ENCODE assay signal across 8 mouse cellular contexts in genomic region chrX:77509776-77510175, GRCm38 (mm10). TPM values are rescaled to one million over a fixed set of nuclear protein-coding genes. Genes with fewer than 3 reads are reported as not detected.
DNase-seq lines count a peak whose midpoint lies in the region; ATAC-seq and TF ChIP-seq lines count a peak whose summit lies in the region.

No protein-coding gene starts in this region.

- H3K9ac ChIP-seq in midbrain, postnatal 0 days (replicated peaks; ENCODE audit: low read length, poor library complexity, severe bottlenecking), result peak overlapping the region; percentile 74

- H3K36me3 ChIP-seq in midbrain, postnatal 0 days (ENCODE audit: insufficient read depth, low read length), result no peaks in the 10 kb centered on the region

- peak; percentile 31; the same call in 1 of the 2 replicates for ATAC-seq in midbrain, postnatal 0 days (ENCODE audit: low FRiP score)

- no peaks in the 10 kb centered on the region for H3K9me3 ChIP-seq in midbrain, postnatal 0 days (ENCODE audit: low read length)

- TF ChIP-seq CTCF in midbrain, postnatal 0 days (IDR thresholded peaks at IDR 0.05), result no peak

- H3K27ac ChIP-seq in midbrain, postnatal 0 days (ENCODE audit: low read depth, low read length), result peak overlapping the region; percentile 89

- peak overlapping the region; percentile 63; the same call in 1 of the 2 replicates for H3K4me3 ChIP-seq in midbrain, postnatal 0 days (ENCODE audit: low read depth, low read length)

- H3K27me3 ChIP-seq in midbrain, postnatal 0 days (ENCODE audit: insufficient read depth, low read length), result no peaks in the 10 kb centered on the region

- H3K4me2 ChIP-seq in midbrain, postnatal 0 days (ENCODE audit: low read depth, low read length, poor library complexity, severe bottlenecking), result peak overlapping the region; percentile 62

- peak; percentile 32 for DNase-seq in adrenal gland, adult 2 months
- DNase-seq in adrenal gland, postnatal 25 days, result no peak
- peak; percentile 6 to 22 for DNase-seq in CD8-positive naive resting alpha-beta T cell, adult 2 months (ENCODE audit: low read depth in 2 of 2, low spot score in 2 of 2)
- peak; percentile 47 to 52 for DNase-seq in cerebellum, postnatal 14 days
- DNase-seq in heart, postnatal 36 days, result peak; percentile 13 to 24
- DNase-seq in left cerebral cortex, postnatal 4 days, result peak; percentile 41
- peak; percentile 55 for DNase-seq in midbrain, postnatal 0 days (ENCODE audit: low spot score)
- DNase-seq in thymus, adult 18-20 months, result peak; percentile 13 to 26

- intact Hi-C loops in heart, postnatal 36 days (cut with DNase I), result loop anchor here (1.0 to 10.0 kb wide), 8 partner anchors 38 to 285 kb away; partner anchors contain the start of gene Prkx
- intact Hi-C loops in left cerebral cortex, postnatal 4 days (cut with DNase I), result loop anchor here (5.0 kb wide), 2 partner anchors 67 to 128 kb away; no protein-coding TSS in a partner anchor

- no peaks in the 10 kb centered on the region for H3K4me1 ChIP-seq in midbrain, postnatal 0 days (ENCODE audit: insufficient read depth, low read length)

- 29% methylated on average over 10 of the region's 10 CpGs for WGBS in midbrain, postnatal 0 days

RNA-seq across cellular contexts. Expression of gene Tbl1x, which starts 1.0 kb away (rescaled TPM):
- 10 to 100 TPM; 73.4 to 75.1 TPM for total RNA-seq in adrenal gland, adult 2 months (2021)
- 10.6 and 12.9 TPM in 2 replicates for polyA plus RNA-seq in adrenal gland, adult 2 months (2012; rRNA removed)
- total RNA-seq in adrenal gland, postnatal 25 days (2021), result 73.2 and 81.4 TPM in 2 replicates
- 10 to 100 TPM; 27.9 to 32.0 TPM for total RNA-seq in heart, postnatal 36 days (2021)
- total RNA-seq in left cerebral cortex, postnatal 4 days (2021), result 10 to 100 TPM; 69.3 to 70.9 TPM
- 46.0 and 54.6 TPM in 2 replicates for total RNA-seq in midbrain, postnatal 0 days (2014; rRNA removed)
- polyA plus RNA-seq in midbrain, postnatal 0 days (2015; fragmentation: Nextera tagmentation; extraction: Ambion mirVana), result 31.6 and 33.4 TPM in 2 replicates
